Mouse (Mus musculus) embryonic facial prominence, embryonic 12.5 days (tissue): Measurements from ENCODE around the gene Arhgap27. TPM values are rescaled to one million over a fixed set of nuclear protein-coding genes. Genes with fewer than 3 reads are reported as not detected.
A peak's percentile ranks its signal among the peaks of the same experiment; 100 is the strongest.

Experiments
- ATAC-seq: fragments of 200-750 bp; cut with Nextera tagmentation; 2 replicates; pipeline ENCODE4 v1.8.0; 2017; ENCODE audit not compliant: insufficient number of reproducible peaks, insufficient read depth, low FRiP score, low TSS enrichment
- H3K27ac ChIP-seq: fragments of 300-500 bp; sonication (generic); 2 replicates; pipeline ENCODE4 v1.5.1; 2016; ENCODE audit warnings: mild to moderate bottlenecking
- H3K27me3 ChIP-seq: fragments of 300-500 bp; sonication (generic); 2 replicates; pipeline ENCODE4 v1.6.1; 2016; ENCODE audit warnings: mild to moderate bottlenecking, moderate library complexity
- H3K36me3 ChIP-seq: fragments of 300-500 bp; sonication (generic); 2 replicates; pipeline ENCODE4 v1.6.1; 2016; ENCODE audit warnings: mild to moderate bottlenecking
- H3K4me1 ChIP-seq: fragments of 300-500 bp; sonication (generic); 2 replicates; pipeline ENCODE4 v1.6.1; 2016
- H3K4me2 ChIP-seq: fragments of 300-500 bp; sonication (generic); replicated peaks from 2 replicates; pipeline ENCODE4 v1.6.1; 2016; ENCODE audit warnings: mild to moderate bottlenecking, moderate library complexity
- H3K4me3 ChIP-seq: fragments of 300-500 bp; sonication (generic); 2 replicates; pipeline ENCODE4 v1.5.1; 2016; ENCODE audit warnings: mild to moderate bottlenecking
- H3K9ac ChIP-seq: fragments of 300-500 bp; sonication (generic); 2 replicates; pipeline ENCODE4 v1.6.1; 2016; ENCODE audit warnings: mild to moderate bottlenecking, moderate library complexity
- H3K9me3 ChIP-seq: fragments of 300-500 bp; sonication (generic); 2 replicates; pipeline ENCODE4 v1.6.1; 2016; ENCODE audit warnings: mild to moderate bottlenecking, moderate library complexity
- WGBS: fragments of 180-500 bp; shearing (Covaris S2); methylation state at CpG from one replicate; pipeline ENCODE4 v1.1.7; 2016; 5-methylcytosine and 5-hydroxymethylcytosine counted together
- polyA plus RNA-seq: library from polyadenylated mRNA; unstranded; fragments of >200 nt; fragmentation: Nextera tagmentation; extraction: Ambion mirVana; gene quantifications from 2 replicates; pipeline ENCODE4 v1.2.1, GENCODE M21; 2016

Gene Arhgap27
- polyA plus RNA-seq, 1 experiment from 2014 or later: 7.2 TPM

GRCm38 (mm10) chr11:103339414-103340119 is 23.9 kb downstream of the Arhgap27 start:
- 33% methylated on average over 19 of the region's 19 CpGs for WGBS
- H3K4me2 ChIP-seq: peak overlapping the region; percentile 40
- H3K27me3 ChIP-seq: peaks cover 11% of the 10 kb centered on the region

GRCm38 (mm10) chr11:103338671-103339070 is 24.8 kb downstream of the Arhgap27 start:
- no peaks in the 10 kb centered on the region for H3K9me3 ChIP-seq
- no peak overlapping the region for H3K4me2 ChIP-seq
- H3K36me3 ChIP-seq: no peaks in the 10 kb centered on the region
- H3K9ac ChIP-seq: no peak overlapping the region
- peaks cover 12% of the 10 kb centered on the region for H3K4me1 ChIP-seq
- no peak overlapping the region for H3K27ac ChIP-seq
- peaks cover 20% of the 10 kb centered on the region for H3K27me3 ChIP-seq
- WGBS: 92% methylated on average over 6 of the region's 6 CpGs
- ATAC-seq: no peak
- no peak overlapping the region for H3K4me3 ChIP-seq

More at GRCm38 (mm10) chr11:103339414-103340119, 23.9 kb downstream of the Arhgap27 start:
- Histone ChIP-seq H3K9me3 (no peaks in the 10 kb centered on the region), H3K9ac (no peak overlapping the region), H3K4me3 (0 out of 2 replicates have a peak overlapping the region, but pooled peaks have one; percentile 12), H3K36me3 (no peaks in the 10 kb centered on the region), H3K27ac (no peak overlapping the region), H3K4me1 (peaks cover 9% of the 10 kb centered on the region; the same call in 1 of the 2 replicates)
- peak; percentile 25; the same call in 1 of the 2 replicates for ATAC-seq

- 85% methylated on average over 7 of the region's 7 CpGs for WGBS
- Histone ChIP-seq H3K36me3 (no peaks in the 10 kb centered on the region), H3K9me3 (no peaks in the 10 kb centered on the region), H3K9ac (no peak overlapping the region), H3K27ac (no peak overlapping the region), H3K4me1 (peaks cover 17% of the 10 kb centered on the region), H3K4me2 (no peak overlapping the region), H3K4me3 (no peak overlapping the region), H3K27me3 (peaks cover 25% of the 10 kb centered on the region)
- no peak for ATAC-seq
Observed at GRCm38 (mm10) chr11:103338119-103338518, 25.4 kb downstream of the Arhgap27 start.

GRCm38 (mm10) chr11:103337180-103337579 is 26.3 kb downstream of the Arhgap27 start:
- Histone ChIP-seq H3K4me2 (no peak overlapping the region), H3K27ac (no peak overlapping the region), H3K27me3 (peaks cover 35% of the 10 kb centered on the region), H3K9me3 (no peaks in the 10 kb centered on the region), H3K36me3 (no peaks in the 10 kb centered on the region), H3K9ac (no peak overlapping the region), H3K4me1 (peaks cover 17% of the 10 kb centered on the region), H3K4me3 (no peak overlapping the region)
- ATAC-seq: no peak
- WGBS: 92% methylated on average over 2 of the region's 2 CpGs

GRCm38 (mm10) chr11:103335561-103335960 is 27.9 kb downstream of the Arhgap27 start:
- Histone ChIP-seq H3K36me3 (no peaks in the 10 kb centered on the region), H3K9ac (no peak overlapping the region), H3K27me3 (peaks cover 43% of the 10 kb centered on the region), H3K4me2 (no peak overlapping the region), H3K4me1 (peaks cover 17% of the 10 kb centered on the region), H3K9me3 (no peaks in the 10 kb centered on the region), H3K27ac (no peak overlapping the region), H3K4me3 (no peak overlapping the region)
- WGBS: 74% methylated on average over 5 of the region's 5 CpGs
- no peak for ATAC-seq

GRCm38 (mm10) chr11:103334925-103335324 is 28.6 kb downstream of the Arhgap27 start:
- H3K4me3 ChIP-seq: no peak overlapping the region
- no peaks in the 10 kb centered on the region for H3K9me3 ChIP-seq
- no peaks in the 10 kb centered on the region for H3K36me3 ChIP-seq
- H3K9ac ChIP-seq: no peak overlapping the region
- WGBS: 79% methylated on average over 9 of the region's 9 CpGs
- peaks cover 43% of the 10 kb centered on the region for H3K27me3 ChIP-seq
- no peak overlapping the region for H3K4me2 ChIP-seq
- H3K4me1 ChIP-seq: peaks cover 14% of the 10 kb centered on the region
- no peak overlapping the region for H3K27ac ChIP-seq
- no peak for ATAC-seq

GRCm38 (mm10) chr11:103333719-103334398 is 29.6 kb downstream of the Arhgap27 start:
- no peaks in the 10 kb centered on the region for H3K9me3 ChIP-seq
- H3K9ac ChIP-seq: no peak overlapping the region
- H3K4me2 ChIP-seq: peak overlapping the region; percentile 39
- no peak overlapping the region for H3K27ac ChIP-seq
- no peaks in the 10 kb centered on the region for H3K36me3 ChIP-seq
- H3K27me3 ChIP-seq: peaks cover 40% of the 10 kb centered on the region
- WGBS: 14% methylated on average over 40 of the region's 40 CpGs
- no peak for ATAC-seq
- peak overlapping the region; percentile 18 for H3K4me3 ChIP-seq
- peaks cover 8% of the 10 kb centered on the region; the same call in 1 of the 2 replicates for H3K4me1 ChIP-seq

- Histone ChIP-seq H3K27me3 (peaks cover 40% of the 10 kb centered on the region), H3K4me1 (peaks cover 8% of the 10 kb centered on the region; the same call in 1 of the 2 replicates), H3K9ac (0 out of 2 replicates have a peak overlapping the region, but pooled peaks have one; percentile 8), H3K27ac (no peak overlapping the region), H3K4me3 (peak overlapping the region; percentile 18), H3K9me3 (no peaks in the 10 kb centered on the region), H3K4me2 (peak overlapping the region; percentile 39), H3K36me3 (no peaks in the 10 kb centered on the region)
- WGBS: 21% methylated on average over 34 of the region's 34 CpGs
- ATAC-seq: peak; percentile 43; the same call in 1 of the 2 replicates
Observed at GRCm38 (mm10) chr11:103332890-103333651, 30.4 kb downstream of the Arhgap27 start.

GRCm38 (mm10) chr11:103332186-103332889 is 31.2 kb downstream of the Arhgap27 start:
- Histone ChIP-seq H3K27ac (no peak overlapping the region), H3K36me3 (no peaks in the 10 kb centered on the region), H3K4me1 (peaks cover 8% of the 10 kb centered on the region; the same call in 1 of the 2 replicates), H3K27me3 (peaks cover 40% of the 10 kb centered on the region), H3K4me3 (peak overlapping the region; percentile 18), H3K9me3 (no peaks in the 10 kb centered on the region), H3K9ac (0 out of 2 replicates have a peak overlapping the region, but pooled peaks have one; percentile 8), H3K4me2 (peak overlapping the region; percentile 39)
- 24% methylated on average over 18 of the region's 18 CpGs for WGBS
- ATAC-seq: peak; percentile 59; the same call in 1 of the 2 replicates

- no peaks in the 10 kb centered on the region for H3K9me3 ChIP-seq
- peaks cover 40% of the 10 kb centered on the region for H3K27me3 ChIP-seq
- WGBS: 89% methylated on average over 10 of the region's 10 CpGs
- H3K4me3 ChIP-seq: no peak overlapping the region
- H3K9ac ChIP-seq: no peak overlapping the region
- H3K4me1 ChIP-seq: peaks cover 8% of the 10 kb centered on the region; the same call in 1 of the 2 replicates
- H3K36me3 ChIP-seq: no peaks in the 10 kb centered on the region
- ATAC-seq: no peak
- no peak overlapping the region for H3K4me2 ChIP-seq
- H3K27ac ChIP-seq: no peak overlapping the region
Observed at GRCm38 (mm10) chr11:103331502-103332185, 31.8 kb downstream of the Arhgap27 start.
